Mouse (Mus musculus) natural killer cell, adult 2 months (primary cell): ENCODE results near the gene Tmem161a.

ENCODE experiments used
- DNase-seq, 2 experiments: peaks; one replicate each; pipeline ENCODE4 v3.0.0; 2022; ENCODE audit warnings: low spot score in 2 of 2

Gene Tmem161a

DNA sequence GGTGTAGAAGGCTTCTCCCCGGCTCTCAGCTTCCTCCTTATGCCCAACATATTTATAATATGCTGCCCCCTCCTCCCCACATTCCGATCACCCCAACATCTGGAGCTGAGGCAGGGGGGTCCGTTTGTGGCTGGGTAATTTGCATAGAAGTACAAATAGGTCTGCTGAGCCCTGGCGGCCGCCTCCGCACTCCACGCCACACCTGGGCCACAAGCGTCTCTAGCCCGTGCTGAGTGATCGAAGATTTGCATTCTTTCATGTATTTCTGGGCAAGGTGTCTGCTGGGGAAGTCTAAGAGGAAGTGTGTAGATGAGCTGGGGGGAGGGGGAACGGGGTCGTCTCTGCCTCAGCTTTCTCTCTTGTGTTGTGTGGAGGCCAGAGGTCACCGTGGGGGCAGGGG lies 12.1 kb upstream of the Tmem161a start:
- peak in 1 of 2 experiments; percentile 78 for DNase-seq

DNA sequence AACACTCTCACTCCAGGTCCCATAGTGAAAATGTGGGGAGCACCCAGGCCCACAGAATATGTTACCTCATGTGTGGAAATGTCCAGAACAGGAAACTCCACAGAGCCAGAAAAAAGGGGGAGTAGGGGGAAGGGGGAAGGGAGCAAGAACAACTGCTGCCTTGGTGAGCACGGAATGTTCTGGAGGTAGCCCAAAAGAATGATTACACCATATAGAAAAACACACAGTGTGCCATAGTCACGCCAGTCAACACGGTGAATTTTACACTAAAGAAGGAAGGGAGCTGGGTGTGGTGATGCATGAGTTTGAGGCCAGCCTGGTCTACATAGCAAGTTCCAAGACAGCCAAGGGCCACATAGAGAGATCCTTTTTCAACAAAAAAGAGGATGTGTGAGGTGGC lies 8.8 kb upstream of the Tmem161a start:
- no peak for DNase-seq

- DNase-seq, result peak; percentile 55 to 76
Measured at GRCm38 (mm10) chr8:70166504-70167110, 5.5 kb upstream of the Tmem161a start.

- no peak for DNase-seq
Measured at GRCm38 (mm10) chr8:70170116-70170515, 2.0 kb upstream of the Tmem161a start.

DNA sequence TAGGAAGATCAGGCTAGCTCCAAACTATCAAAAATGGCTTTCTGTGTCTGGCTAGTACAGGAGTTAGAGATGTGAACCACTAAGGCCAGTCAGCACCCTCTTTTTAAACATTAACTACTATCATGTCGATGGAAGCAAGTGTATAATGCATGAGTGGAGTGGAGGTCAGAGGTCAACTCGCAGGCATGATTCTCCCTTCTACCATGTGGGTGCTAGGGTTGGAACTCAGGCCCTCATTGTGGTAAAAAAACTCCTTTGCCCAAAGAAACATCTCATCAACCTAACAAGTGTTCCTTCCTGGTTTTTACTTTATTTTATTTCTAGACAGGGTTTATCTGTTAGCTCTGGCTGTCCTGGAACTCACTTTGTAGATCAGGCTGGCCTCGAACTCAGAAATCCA lies 1.4 kb upstream of the Tmem161a start:
- no peak for DNase-seq

DNA sequence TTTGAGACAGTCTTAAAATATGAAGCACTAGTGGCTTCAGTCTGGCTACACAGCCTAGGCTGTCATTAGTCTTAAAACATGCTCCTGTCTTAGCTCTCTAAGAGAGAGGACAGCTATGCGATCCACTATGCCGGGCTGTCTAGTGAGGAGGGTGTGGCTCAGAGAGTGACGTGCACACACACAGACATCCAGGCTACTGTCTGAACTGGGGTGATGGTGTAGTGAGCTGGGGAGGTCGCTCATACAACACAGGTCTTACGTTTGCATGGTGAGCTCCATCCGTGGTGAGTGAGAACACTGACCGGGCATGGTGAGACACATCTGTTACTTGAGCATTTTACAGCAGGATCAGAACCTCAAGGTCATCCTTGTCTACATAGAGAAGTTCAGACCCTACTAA lies 916 bp upstream of the Tmem161a start:
- no peak for DNase-seq

GRCm38 (mm10) chr8:70173320-70173719 lies 1.2 kb downstream of the Tmem161a start:
- no peak for DNase-seq

GRCm38 (mm10) chr8:70174079-70174478 lies 1.9 kb downstream of the Tmem161a start:
- no peak for DNase-seq

GRCm38 (mm10) chr8:70178231-70178630 lies 6.1 kb downstream of the Tmem161a start:
- DNase-seq, result no peak

DNA sequence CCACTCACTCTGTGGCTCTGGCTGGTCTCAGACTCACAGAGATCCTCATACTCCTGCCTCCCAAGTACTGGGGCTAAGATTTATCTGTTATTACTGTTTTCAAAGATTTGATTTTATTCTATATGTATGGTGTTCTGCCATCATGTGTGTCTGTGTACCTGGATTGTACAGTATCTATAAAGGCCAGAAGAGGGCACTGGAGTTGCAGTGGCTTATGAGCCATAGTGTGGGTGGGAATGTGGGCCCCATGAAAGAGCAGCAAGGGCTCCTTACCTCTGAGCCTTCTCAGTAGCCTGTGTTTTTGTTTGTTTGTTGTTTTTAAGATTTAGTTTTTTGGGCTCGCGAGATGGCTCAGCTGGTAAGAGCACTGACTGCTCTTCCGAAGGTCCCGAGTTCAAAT lies 6.9 kb downstream of the Tmem161a start:
- no peak for DNase-seq

- DNase-seq, result no peak
Measured at GRCm38 (mm10) chr8:70181212-70181902, 9.2 kb downstream of the Tmem161a start.

DNA sequence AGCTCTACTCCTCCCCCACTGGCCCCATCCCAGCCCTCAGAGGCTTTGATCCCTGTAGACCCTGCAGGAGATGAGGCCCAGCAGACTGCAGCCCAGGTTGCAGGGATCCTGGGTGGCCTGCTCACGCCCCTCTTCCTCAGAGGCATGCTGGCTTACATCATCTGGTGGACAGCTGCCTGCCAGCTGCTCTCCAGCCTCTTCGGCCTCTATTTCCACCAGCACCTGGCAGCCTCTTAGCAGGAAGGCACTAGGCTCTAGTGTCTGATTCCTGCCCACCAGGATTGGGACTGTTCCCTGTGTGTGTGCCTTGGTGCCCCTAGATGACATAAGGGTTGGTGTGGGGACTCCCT lies 9.7 kb downstream of the Tmem161a start:
- no peak for DNase-seq

DNA sequence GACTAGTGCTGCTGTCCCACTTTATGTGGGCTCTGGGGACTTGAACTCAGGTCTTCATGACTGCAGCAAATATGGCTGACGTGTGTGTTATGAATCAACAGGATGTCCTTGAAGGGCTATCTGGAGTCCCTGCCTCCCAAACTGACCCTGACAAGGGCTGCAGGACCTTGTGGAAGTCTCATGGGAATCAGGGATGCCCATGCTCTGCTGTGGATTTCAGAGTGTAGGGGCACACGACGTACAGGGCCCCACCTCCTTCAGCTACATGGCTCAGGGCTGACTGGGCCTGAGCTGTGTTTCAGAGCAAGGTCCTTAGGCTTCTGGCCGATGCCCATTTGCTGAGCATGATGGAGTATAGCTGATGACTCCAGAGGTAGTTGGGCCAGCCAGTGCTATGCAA lies 11.0 kb downstream of the Tmem161a start:
- DNase-seq, result no peak

- no peak for DNase-seq
Measured at GRCm38 (mm10) chr8:70188707-70189106, 16.6 kb downstream of the Tmem161a start.

DNA sequence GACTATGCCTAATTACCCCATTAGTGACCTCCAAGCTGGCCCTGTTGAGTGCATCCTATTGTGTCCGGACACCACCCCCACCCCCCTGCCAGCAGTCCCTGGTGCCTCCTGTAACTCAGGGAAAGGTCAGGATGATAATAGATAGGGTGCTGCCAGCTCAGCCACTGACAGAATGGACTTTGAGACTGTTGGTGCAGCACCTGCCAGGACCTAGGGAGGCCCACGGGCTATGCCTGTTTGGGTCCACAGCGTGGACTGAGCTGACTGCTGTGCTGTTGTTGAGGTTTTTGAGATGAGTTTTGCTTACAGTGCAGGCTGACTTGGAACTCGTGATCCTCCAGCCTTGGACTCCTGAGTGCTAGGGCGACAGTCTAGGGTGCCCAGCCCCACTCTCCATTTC lies 21.1 kb downstream of the Tmem161a start:
- no peak for DNase-seq

DNA sequence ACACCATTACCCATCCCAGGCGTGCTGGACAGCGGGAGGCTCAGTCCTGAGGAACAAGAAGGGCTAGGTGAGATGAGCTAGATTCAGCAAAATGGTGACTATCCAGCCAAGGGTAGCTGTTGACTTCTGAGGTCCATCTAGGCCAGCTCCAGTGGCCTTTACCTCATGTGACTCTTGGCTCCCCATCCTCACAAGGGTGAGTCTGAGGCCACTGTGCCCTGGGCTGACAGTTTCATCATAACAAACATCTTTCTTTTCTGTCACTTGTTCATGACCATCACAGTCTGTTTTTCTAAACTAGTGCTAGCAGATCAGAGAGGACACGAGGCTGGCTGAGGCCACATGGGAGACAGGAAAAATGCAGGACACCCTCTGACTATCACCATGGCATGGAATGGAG lies 22.0 kb downstream of the Tmem161a start:
- DNase-seq, result no peak

- no peak for DNase-seq
Measured at GRCm38 (mm10) chr8:70195762-70196161, 23.6 kb downstream of the Tmem161a start.

- no peak for DNase-seq
Measured at GRCm38 (mm10) chr8:70197603-70198002, 25.4 kb downstream of the Tmem161a start.

- no peak for DNase-seq
Measured at GRCm38 (mm10) chr8:70200098-70200681, 28.0 kb downstream of the Tmem161a start.

DNA sequence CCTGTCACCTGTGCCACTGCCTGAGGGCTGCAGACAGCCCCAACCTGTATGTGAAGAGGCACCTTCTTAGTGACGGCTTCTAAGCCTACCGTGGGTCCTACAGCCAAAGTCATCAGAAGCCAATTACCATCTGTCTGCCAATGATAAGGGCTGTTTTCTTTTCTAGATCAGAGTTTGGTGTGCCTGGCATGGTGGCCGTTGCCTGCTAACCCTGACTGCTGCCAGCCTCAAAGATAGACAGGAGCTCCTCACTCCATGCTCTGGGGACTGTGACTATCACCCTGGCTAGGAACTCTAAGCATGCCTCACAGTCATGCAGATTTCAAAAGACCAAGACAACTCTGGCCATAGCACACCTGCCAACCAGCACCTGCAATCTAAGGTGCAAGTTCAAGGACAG lies 29.3 kb downstream of the Tmem161a start:
- DNase-seq, result no peak

DNA sequence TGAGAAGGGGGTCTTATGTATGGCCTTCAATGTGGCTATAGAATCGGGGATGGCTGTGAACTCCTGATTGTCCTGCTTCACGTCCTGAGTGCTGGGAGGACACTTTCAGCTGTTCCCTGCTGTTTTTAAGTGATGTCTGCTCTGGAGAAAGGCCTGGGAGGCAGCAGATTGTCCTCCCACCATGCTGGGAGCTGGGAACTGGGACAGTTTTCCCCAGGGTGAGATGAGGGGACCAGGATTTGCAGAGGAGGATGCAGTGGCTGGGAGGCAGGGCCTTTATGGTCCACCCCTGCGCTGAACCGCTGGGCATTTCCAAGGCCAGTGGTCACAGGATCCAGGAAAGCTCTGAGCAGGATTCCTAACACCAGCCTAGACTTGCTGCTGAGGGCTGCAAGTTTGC lies 30.9 kb downstream of the Tmem161a start:
- DNase-seq, result no peak

- DNase-seq, result no peak
Measured at GRCm38 (mm10) chr8:70204757-70205156, 32.6 kb downstream of the Tmem161a start.

GRCm38 (mm10) chr8:70208130-70208529 lies 36.0 kb downstream of the Tmem161a start:
- no peak for DNase-seq
